Mouse (Mus musculus) pancreas, adult 10 weeks (tissue): ENCODE measurements around the gene Asnsd1. TPM values are rescaled to one million over a fixed set of nuclear protein-coding genes. Genes with fewer than 3 reads are reported as not detected.

Source experiments
- polyA plus RNA-seq: library from polyadenylated mRNA; stranded (reverse); fragments of 350-450 nt; fragmentation: Illumina TruSeq; extraction: RNeasy Lipid Tissue Mini Kit (QIAGEN cat#74804); gene quantifications from one replicate; pipeline ENCODE4 v1.2.3, GENCODE M21; 2015; ENCODE audit warnings: low read depth, low replicate concordance; ENCODE audit not compliant: insufficient read depth

The Asnsd1 gene
- 16.4 TPM for polyA plus RNA-seq

DNA sequence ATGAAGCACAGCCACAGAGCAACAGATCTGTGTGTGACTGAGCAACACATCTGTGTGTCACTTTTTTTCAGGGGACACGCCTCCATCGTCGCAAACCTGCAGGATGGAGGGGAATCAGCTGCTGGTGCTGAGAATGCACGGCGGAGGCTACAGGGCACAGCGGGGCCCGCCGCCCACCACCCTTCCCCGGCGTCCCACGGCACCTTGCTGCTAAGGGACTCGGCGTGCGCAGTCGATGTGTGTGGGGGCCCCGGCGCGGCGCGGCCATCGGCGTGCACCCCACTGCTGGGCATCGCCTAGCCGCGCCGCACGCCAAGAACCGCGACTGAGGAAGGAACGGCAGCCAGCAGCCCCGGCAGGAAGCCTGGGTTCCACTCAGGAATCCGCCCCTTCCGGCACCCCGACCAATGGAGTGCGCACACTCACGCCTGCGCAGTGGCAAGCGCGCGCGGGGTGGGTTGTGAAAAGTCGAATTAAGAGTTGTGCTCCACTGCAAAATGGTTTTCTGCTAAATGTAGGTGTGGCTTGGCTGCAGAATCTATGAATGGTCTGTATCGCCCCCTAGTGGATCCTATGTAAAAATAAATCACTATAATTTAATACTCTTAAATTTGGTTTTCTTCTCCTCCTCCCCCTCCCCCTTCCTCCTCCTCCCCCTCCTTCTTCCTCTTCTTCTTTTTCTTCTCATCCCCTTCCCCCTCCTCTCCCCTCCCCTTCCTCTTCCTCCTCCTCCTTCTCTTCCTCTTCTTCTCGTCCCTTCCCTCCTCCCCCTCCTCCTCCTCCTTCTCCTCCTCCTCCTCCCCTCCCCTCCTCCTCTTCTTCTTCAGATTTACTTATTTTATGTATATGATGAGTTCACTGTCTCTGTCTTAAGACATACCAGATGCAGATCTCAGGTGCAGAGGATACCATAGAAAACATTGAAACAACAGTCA, at the start of gene Asnsd1, which contains the start of the genes Asdurf and Gm28551:
Gene Asnsd1 (minus strand): TSS at position 426 of the 935 bp plus-strand sequence.
Gene Asdurf (minus strand): TSS at position 293 of the 935 bp plus-strand sequence.
Gene Gm28551 (minus strand): TSS at position 341 of the 935 bp plus-strand sequence.

DNA sequence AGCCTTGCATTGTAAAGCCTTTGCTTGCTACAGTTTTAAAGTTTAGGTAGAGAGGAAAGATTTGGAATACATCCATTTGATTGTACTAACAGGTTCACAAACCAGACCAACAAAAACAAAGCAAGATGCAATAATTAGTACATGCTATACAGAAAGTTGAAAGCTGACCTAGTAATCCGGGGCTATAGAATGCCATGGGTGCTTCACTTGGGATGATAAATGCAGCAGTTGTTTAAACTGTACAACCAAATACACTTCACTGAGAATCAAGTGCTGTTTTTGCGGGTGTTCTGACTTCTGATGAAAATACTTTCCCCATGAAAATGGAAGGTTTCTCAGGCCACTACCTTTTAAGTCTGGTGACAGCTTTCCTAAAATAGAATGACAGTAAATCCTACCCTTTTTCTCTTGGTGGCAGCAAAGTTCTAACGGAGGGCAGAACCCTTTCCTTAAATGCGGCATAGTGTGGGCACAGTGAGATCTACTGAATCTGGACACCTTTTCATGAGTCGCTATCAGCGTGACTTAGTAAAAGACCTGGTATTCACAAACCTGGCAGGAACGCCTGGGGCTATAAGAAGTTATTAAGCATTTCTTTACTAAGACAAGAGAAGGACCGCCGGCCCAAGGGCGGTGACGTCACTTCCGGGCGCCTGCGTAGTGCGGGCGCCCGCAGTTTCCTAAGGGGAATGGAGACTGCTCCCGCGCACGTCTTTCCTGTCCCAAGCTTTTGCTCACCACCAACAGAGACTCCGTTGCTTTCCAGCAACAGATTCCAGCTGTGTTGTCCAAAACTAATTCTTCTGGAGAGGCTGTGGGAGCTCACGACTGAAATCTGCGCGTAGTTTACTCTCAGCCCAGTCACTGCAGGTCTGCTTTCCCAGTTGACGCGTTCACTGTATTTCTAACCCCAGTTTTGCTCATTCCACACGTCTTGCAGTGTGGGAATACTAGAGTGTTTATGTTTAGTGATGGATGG, 39.3 kb downstream of the Asnsd1 start, which contains the start of gene Osgepl1:
Gene Osgepl1 (plus strand): TSS at position 636 of the 979 bp plus-strand sequence.

DNA sequence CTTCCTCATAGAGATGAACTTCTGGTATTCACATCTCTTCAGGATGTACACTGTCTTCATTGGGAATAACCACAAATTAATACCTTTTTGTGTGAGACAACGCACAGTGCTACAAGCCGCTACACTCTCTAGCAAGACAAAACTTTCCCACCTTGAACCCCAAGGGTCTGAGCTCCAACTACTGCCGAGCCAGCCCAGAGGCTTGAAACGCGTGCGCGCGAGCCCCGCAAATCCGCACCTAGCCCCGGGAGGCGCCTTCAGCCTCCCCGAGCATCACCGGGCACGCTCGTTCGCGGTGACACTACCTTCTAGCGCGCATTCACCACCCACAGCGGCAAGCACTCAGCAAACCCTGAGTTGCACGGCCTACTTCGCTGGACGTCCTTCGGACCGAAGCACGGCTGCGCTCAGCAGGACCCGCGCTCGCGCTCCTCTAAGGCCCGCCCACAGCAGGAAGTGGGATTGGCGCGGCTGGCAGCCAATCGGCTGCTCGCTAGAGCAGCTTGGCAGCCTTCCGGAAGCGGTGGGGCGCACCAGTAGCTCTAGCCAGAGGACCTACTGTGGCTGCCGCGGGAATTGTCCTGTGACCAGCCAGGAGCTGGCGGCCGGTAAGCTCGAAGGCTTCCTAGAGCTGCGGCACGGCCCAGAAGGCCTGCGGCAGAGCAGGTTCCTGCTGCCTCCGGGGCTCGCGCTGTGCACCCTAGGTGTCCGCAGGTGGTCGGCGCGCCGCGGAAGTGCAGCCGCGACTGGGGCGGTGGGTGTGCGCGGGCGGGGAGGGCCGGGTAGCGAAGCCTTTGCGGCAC, 55.8 kb downstream of the Asnsd1 start, which contains the start of the genes Pms1, Ormdl1 and Gm28778:
Gene Pms1 (minus strand): TSS at position 438 of the 803 bp plus-strand sequence.
Gene Ormdl1 (plus strand): TSS at position 515 of the 803 bp plus-strand sequence.
Gene Gm28778 (plus strand): TSS at position 531 of the 803 bp plus-strand sequence.

Other genes with a start within 250 kb of the Asnsd1 start
- not detected for gene 1700019A02Rik, start 165.1 kb downstream of the Asnsd1 start, polyA plus RNA-seq
- gene Pms1, start 55.7 kb downstream of the Asnsd1 start, polyA plus RNA-seq, result 0.59 TPM
- gene Ormdl1, start 55.7 kb downstream of the Asnsd1 start, polyA plus RNA-seq, result 2.3 TPM
- not detected for gene Gm28778, start 55.6 kb downstream of the Asnsd1 start, polyA plus RNA-seq
- 4.7 TPM for gene Osgepl1, start 39.1 kb downstream of the Asnsd1 start, polyA plus RNA-seq
- gene Asdurf, start 133 bp downstream of the Asnsd1 start, polyA plus RNA-seq, result not detected
- not detected for gene Gm28551, start 85 bp downstream of the Asnsd1 start, polyA plus RNA-seq